Mouse (Mus musculus) kidney, postnatal 36 days (tissue): ENCODE measurements around the gene Coasy.
A peak's percentile ranks its signal among the peaks of the same experiment; 100 is the strongest.

ENCODE experiments used
- DNase-seq, 2 experiments: peaks; one replicate each; pipeline ENCODE4 v3.0.0; 2021 to 2022; ENCODE audit warnings: mixed read lengths in 2 of 2

Coasy gene

GRCm38 (mm10) chr11:101063676-101064327 lies 18.6 kb upstream of the Coasy start:
- DNase-seq, result peak in 1 of 2 experiments; percentile 45

- no peak for DNase-seq
Measured at GRCm38 (mm10) chr11:101064462-101064861, 17.9 kb upstream of the Coasy start.

GRCm38 (mm10) chr11:101065002-101065401 lies 17.4 kb upstream of the Coasy start:
- DNase-seq, result no peak

GRCm38 (mm10) chr11:101066549-101067412 lies 15.6 kb upstream of the Coasy start:
- DNase-seq, result peak; percentile 89 to 94

- peak; percentile 98 for DNase-seq
Measured at GRCm38 (mm10) chr11:101069391-101070188, 12.8 kb upstream of the Coasy start, which contains the start of gene Naglu. TSS of gene Naglu (plus strand) at chr11:101070012.

GRCm38 (mm10) chr11:101070189-101070527 lies 12.2 kb upstream of the Coasy start:
- no peak for DNase-seq

- no peak for DNase-seq
Measured at GRCm38 (mm10) chr11:101070987-101071386, 11.4 kb upstream of the Coasy start.

GRCm38 (mm10) chr11:101071810-101072428 lies 10.4 kb upstream of the Coasy start:
- DNase-seq, result no peak

GRCm38 (mm10) chr11:101078121-101078520 lies 4.2 kb upstream of the Coasy start, which contains the start of gene Hsd17b1:
TSS of gene Hsd17b1 (plus strand) at chr11:101078411.
- DNase-seq, result no peak

- no peak for DNase-seq
Measured at GRCm38 (mm10) chr11:101079746-101080145, 2.6 kb upstream of the Coasy start.

- no peak for DNase-seq
Measured at GRCm38 (mm10) chr11:101080421-101080820, 1.9 kb upstream of the Coasy start.

GRCm38 (mm10) chr11:101081659-101082058 lies 706 bp upstream of the Coasy start:
- DNase-seq, result peak in 1 of 2 experiments; percentile 46

- DNase-seq, result peak; percentile 79 to 87
Measured at GRCm38 (mm10) chr11:101083083-101083697, 825 bp downstream of the Coasy start.

GRCm38 (mm10) chr11:101084246-101084645 lies 1.9 kb downstream of the Coasy start:
- no peak for DNase-seq

GRCm38 (mm10) chr11:101084811-101085210 lies 2.4 kb downstream of the Coasy start:
- no peak for DNase-seq

GRCm38 (mm10) chr11:101085617-101086322 lies 3.4 kb downstream of the Coasy start:
- DNase-seq, result peak; percentile 57 to 68

- no peak for DNase-seq
Measured at GRCm38 (mm10) chr11:101086323-101086674, 3.9 kb downstream of the Coasy start.

GRCm38 (mm10) chr11:101086756-101087681 lies 4.7 kb downstream of the Coasy start, which contains the start of gene Mlx:
TSS of gene Mlx (plus strand) at chr11:101087277.
- peak; percentile 95 to 96 for DNase-seq

GRCm38 (mm10) chr11:101087682-101088055 lies 5.3 kb downstream of the Coasy start:
- peak; percentile 56 to 76 for DNase-seq

- no peak for DNase-seq
Measured at GRCm38 (mm10) chr11:101089931-101090330, 7.6 kb downstream of the Coasy start.
